20 mouse cellular contexts compared by ENCODE assay signal in genomic region chr14:32533148-32533520, GRCm38 (mm10).
"Had no signal": no experiment of that assay in that cellular context is flagged by ENCODE, and none has a peak within 500 bp of the region (broad histone marks: within the 10 kb centered on the region; RNA-seq: fewer than 3 reads in every experiment).

No protein-coding gene starts in this region.

- H3K4me2 ChIP-seq: limb, embryonic 13.5 days; liver, embryonic 12.5 days; liver, embryonic 15.5 days; lung, embryonic 15.5 days; midbrain, embryonic 13.5 days had no signal

- DNase-seq: kidney, adult 9 months; kidney, postnatal 25 days; layer of hippocampus, adult 9-11 months; liver; lung, adult 18-20 months; lung, postnatal 10 days; lung, postnatal 36 days; thymus, adult 2 months; thymus, postnatal 14 days; thymus, postnatal 4 days had no signal

- H3K4me3 ChIP-seq: layer of hippocampus, adult 2 months; limb, embryonic 10.5 days; limb, embryonic 13.5 days; liver, embryonic 12.5 days; liver, embryonic 15.5 days; lung, embryonic 15.5 days; megakaryocyte, embryonic 14.5 days; midbrain, embryonic 10.5 days; midbrain, embryonic 13.5 days had no signal

- H3K27me3 ChIP-seq: limb, embryonic 13.5 days; liver, embryonic 12.5 days; liver, embryonic 15.5 days; lung, embryonic 15.5 days; megakaryocyte, embryonic 14.5 days; midbrain, embryonic 13.5 days had no signal

- H3K27ac ChIP-seq: layer of hippocampus, adult 2 months; limb, embryonic 10.5 days; liver, embryonic 12.5 days; liver, embryonic 15.5 days; lung, embryonic 15.5 days; midbrain, embryonic 10.5 days; midbrain, embryonic 13.5 days; stomach, postnatal 0 days had no signal
